Mouse (Mus musculus): ENCODE measurements at regions not wholly inside any gene's neighbourhood (a gene's known extent, or its start where the extent isn't known, plus 50 kb on each side); places are given as distances from the start of the nearest gene placed in this dataset.

DNA sequence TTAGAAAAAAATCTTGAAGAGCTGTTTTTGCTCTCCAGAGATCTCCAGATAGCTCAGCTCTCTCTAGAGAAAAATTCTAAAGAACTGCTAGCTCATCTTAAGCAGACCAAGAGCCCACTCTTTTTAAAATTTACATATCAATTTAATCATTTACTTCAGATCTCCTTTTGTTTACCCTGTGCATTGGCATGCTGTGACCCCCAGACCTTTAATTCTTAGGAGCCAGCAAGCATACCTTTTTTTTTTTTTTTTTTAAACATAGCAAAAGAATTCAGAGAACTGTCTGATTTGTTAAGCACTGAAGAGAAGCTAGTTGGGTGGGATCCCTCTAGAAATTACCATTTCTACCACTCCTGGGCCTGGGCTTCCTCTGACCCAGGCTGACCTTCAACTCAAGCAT, 285.5 kb upstream of the Klf12 start:
- in situ Hi-C loops (cut with MboI; ENCODE audit: low sequenced_read_pairs in 2 of 2, unreplicated experiment in 2 of 2): no loop called here
- Histone ChIP-seq H3K27ac (ENCODE audit: insufficient read depth, low read depth, low read length, poor library complexity, severe bottlenecking) (no peak overlapping the region), H3K36me3 (ENCODE audit: control insufficient read depth, insufficient read depth, low read length, poor library complexity, severe bottlenecking) (no peaks in the 10 kb centered on the region), H3K4me3 (ENCODE audit: insufficient read depth in 1 of 2, low read depth in 1 of 2, low read length in 2 of 2, poor library complexity in 1 of 2, severe bottlenecking in 1 of 2) (no peak overlapping the region), H3K4me1 (ENCODE audit: control insufficient read depth in 2 of 2, insufficient read depth in 2 of 2, low read length in 2 of 2, poor library complexity in 1 of 2) (no peaks in the 10 kb centered on the region), H3K9me3 (ENCODE audit: control insufficient read depth, insufficient read depth, low read depth, low read length) (no peaks in the 10 kb centered on the region), H3K9ac (ENCODE audit: insufficient read depth, low read depth, low read length, poor library complexity, severe bottlenecking) (no peak overlapping the region)
- DNase-seq (ENCODE audit: low read depth, low spot score): no peak
- TF ChIP-seq CHD2 (IDR thresholded peaks at IDR 0.05; ENCODE audit: low read depth, low read length) (no peak), ZNF384 (IDR thresholded peaks at IDR 0.05; ENCODE audit: low read depth, low read length) (peak; percentile 91), MAFK (IDR thresholded peaks at IDR 0.05; ENCODE audit: insufficient read depth, low read depth, low read length) (0 out of 2 replicates have a peak, but pooled peaks have one; percentile 39)

DNA sequence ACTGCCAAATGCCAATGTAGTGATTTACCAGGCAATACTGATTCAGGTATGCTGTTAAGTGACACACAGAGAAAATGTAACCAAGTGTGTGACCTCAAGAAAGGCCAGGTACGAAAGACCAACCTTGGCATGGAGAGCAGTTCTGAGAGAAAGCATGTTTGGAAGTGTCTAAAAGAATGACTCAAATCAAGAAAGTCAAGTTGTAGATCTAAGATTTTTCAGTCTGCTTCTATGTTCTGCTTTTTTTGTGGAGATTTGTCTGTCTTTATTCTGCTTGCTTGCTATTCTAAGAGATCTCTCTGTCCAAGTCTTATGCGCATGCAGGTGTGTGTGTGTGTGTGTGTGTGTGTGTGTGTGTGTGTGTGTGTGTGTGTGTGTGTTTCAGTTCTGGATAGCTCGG, 277.4 kb upstream of the Klf12 start:
- in situ Hi-C loops (cut with MboI; ENCODE audit: low sequenced_read_pairs in 2 of 2, unreplicated experiment in 2 of 2): no loop called here
- TF ChIP-seq ZNF384 (IDR thresholded peaks at IDR 0.05; ENCODE audit: low read depth, low read length) (no peak), ZC3H11A (IDR thresholded peaks at IDR 0.05; ENCODE audit: borderline replicate concordance, low read depth, low read length) (no peak), MAFK (IDR thresholded peaks at IDR 0.05; ENCODE audit: insufficient read depth, low read depth, low read length) (no peak), CHD2 (IDR thresholded peaks at IDR 0.05; ENCODE audit: low read depth, low read length) (no peak), HCFC1 (IDR thresholded peaks at IDR 0.05; ENCODE audit: borderline replicate concordance, insufficient read depth, low read length) (no peak)
- no peaks in the 10 kb centered on the region for H3K9me3 ChIP-seq (ENCODE audit: control insufficient read depth, insufficient read depth, low read depth, low read length)
- H3K36me3 ChIP-seq (ENCODE audit: control insufficient read depth, insufficient read depth, low read length, poor library complexity, severe bottlenecking): no peaks in the 10 kb centered on the region
- no peak overlapping the region for H3K4me3 ChIP-seq (ENCODE audit: insufficient read depth in 1 of 2, low read depth in 1 of 2, low read length in 2 of 2, poor library complexity in 1 of 2, severe bottlenecking in 1 of 2)
- H3K4me1 ChIP-seq (ENCODE audit: control insufficient read depth in 2 of 2, insufficient read depth in 2 of 2, low read length in 2 of 2, poor library complexity in 1 of 2): no peaks in the 10 kb centered on the region
- no peak overlapping the region for H3K27ac ChIP-seq (ENCODE audit: insufficient read depth, low read depth, low read length, poor library complexity, severe bottlenecking)
- DNase-seq (ENCODE audit: low read depth, low spot score): no peak
- H3K9ac ChIP-seq (ENCODE audit: insufficient read depth, low read depth, low read length, poor library complexity, severe bottlenecking): no peak overlapping the region

DNA sequence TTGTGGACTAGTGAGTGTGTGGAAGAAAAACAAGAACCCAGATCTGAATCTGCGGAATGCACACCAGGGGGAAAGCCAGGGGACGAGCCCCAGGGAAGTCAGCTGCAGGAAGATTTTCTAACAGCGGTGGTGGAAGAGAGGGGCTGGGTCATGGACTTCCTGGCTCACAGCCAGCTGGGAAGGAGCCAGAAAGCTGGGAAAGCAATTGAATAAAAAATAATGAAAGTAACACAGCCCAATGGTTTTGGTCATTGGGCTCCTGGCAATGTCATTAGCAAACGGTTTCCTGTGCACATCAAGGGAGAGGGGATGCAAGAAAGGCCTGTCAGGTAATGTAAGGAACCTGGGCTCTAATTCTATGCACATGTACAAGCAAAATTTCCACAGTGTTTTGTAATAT, 273.9 kb upstream of the Klf12 start:
- H3K9me3 ChIP-seq (ENCODE audit: control insufficient read depth, insufficient read depth, low read depth, low read length): no peaks in the 10 kb centered on the region
- DNase-seq (ENCODE audit: low read depth, low spot score): no peak
- in situ Hi-C loops (cut with MboI; ENCODE audit: low sequenced_read_pairs in 2 of 2, unreplicated experiment in 2 of 2): no loop called here

DNA sequence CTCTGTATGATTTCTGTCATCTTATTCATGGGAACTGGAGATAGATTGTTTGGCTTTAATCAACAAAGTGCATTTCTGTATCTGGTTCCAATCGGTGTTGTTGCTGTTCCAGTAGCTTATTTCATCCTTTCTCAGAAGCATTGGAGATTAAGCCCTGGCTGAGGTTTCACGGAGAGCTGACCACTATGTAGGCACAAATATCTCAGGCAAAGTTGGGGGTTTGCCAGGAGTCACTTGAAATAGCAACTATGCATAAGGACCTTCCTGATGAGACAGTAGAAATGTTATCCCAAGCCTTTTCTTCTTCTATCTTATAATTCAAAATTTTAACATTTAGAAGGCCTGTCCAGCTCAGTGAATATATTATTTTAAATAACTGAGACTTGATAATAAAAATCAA, 268.0 kb upstream of the Klf12 start:
- no peak overlapping the region for H3K27ac ChIP-seq (ENCODE audit: insufficient read depth, low read depth, low read length, poor library complexity, severe bottlenecking)
- in situ Hi-C loops (cut with MboI; ENCODE audit: low sequenced_read_pairs in 2 of 2, unreplicated experiment in 2 of 2): no loop called here
- H3K36me3 ChIP-seq (ENCODE audit: control insufficient read depth, insufficient read depth, low read length, poor library complexity, severe bottlenecking): no peaks in the 10 kb centered on the region
- no peaks in the 10 kb centered on the region for H3K9me3 ChIP-seq (ENCODE audit: control insufficient read depth, insufficient read depth, low read depth, low read length)
- TF ChIP-seq CHD2 (IDR thresholded peaks at IDR 0.05; ENCODE audit: low read depth, low read length) (no peak), ZNF384 (IDR thresholded peaks at IDR 0.05; ENCODE audit: low read depth, low read length) (no peak), MAFK (IDR thresholded peaks at IDR 0.05; ENCODE audit: insufficient read depth, low read depth, low read length) (no peak), HCFC1 (IDR thresholded peaks at IDR 0.05; ENCODE audit: borderline replicate concordance, insufficient read depth, low read length) (no peak), ZC3H11A (IDR thresholded peaks at IDR 0.05; ENCODE audit: borderline replicate concordance, low read depth, low read length) (no peak)
- no peaks in the 10 kb centered on the region for H3K4me1 ChIP-seq (ENCODE audit: control insufficient read depth in 2 of 2, insufficient read depth in 2 of 2, low read length in 2 of 2, poor library complexity in 1 of 2)
- H3K9ac ChIP-seq (ENCODE audit: insufficient read depth, low read depth, low read length, poor library complexity, severe bottlenecking): no peak overlapping the region
- DNase-seq (ENCODE audit: low read depth, low spot score): no peak
- no peak overlapping the region for H3K4me3 ChIP-seq (ENCODE audit: insufficient read depth in 1 of 2, low read depth in 1 of 2, low read length in 2 of 2, poor library complexity in 1 of 2, severe bottlenecking in 1 of 2)

More for the DNA sequence above, 273.9 kb upstream of the Klf12 start:
- Histone ChIP-seq H3K4me3 (ENCODE audit: insufficient read depth in 1 of 2, low read depth in 1 of 2, low read length in 2 of 2, poor library complexity in 1 of 2, severe bottlenecking in 1 of 2) (no peak overlapping the region), H3K27ac (ENCODE audit: insufficient read depth, low read depth, low read length, poor library complexity, severe bottlenecking) (no peak overlapping the region), H3K4me1 (ENCODE audit: control insufficient read depth in 2 of 2, insufficient read depth in 2 of 2, low read length in 2 of 2, poor library complexity in 1 of 2) (no peaks in the 10 kb centered on the region), H3K36me3 (ENCODE audit: control insufficient read depth, insufficient read depth, low read length, poor library complexity, severe bottlenecking) (no peaks in the 10 kb centered on the region), H3K9ac (ENCODE audit: insufficient read depth, low read depth, low read length, poor library complexity, severe bottlenecking) (no peak overlapping the region)
- TF ChIP-seq ZC3H11A (IDR thresholded peaks at IDR 0.05; ENCODE audit: borderline replicate concordance, low read depth, low read length): no peak
- TF ChIP-seq MAFK (IDR thresholded peaks at IDR 0.05; ENCODE audit: insufficient read depth, low read depth, low read length): no peak
- TF ChIP-seq CHD2 (IDR thresholded peaks at IDR 0.05; ENCODE audit: low read depth, low read length): no peak
- no peak for TF ChIP-seq ZNF384 (IDR thresholded peaks at IDR 0.05; ENCODE audit: low read depth, low read length)
- TF ChIP-seq HCFC1 (IDR thresholded peaks at IDR 0.05; ENCODE audit: borderline replicate concordance, insufficient read depth, low read length): no peak

DNA sequence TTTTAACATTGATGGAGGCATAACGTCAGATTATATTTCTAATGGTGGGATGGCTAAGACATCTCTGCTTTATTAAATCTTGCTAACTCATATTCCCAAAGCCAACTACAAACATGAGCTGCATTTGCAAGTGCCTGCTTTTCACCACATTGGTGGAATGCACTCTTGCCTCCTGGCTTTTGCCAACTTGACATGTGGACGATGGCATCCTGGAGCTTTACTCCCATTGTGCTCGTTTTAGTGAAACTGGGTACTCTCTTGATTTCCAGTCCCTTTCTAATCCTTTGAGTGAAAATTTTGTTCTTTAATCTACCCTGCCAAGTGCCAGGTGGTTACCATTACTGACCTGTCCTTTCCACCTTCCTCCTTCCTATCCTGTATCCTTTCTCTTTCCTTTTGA, 265.8 kb upstream of the Klf12 start:
- Histone ChIP-seq H3K4me1 (ENCODE audit: control insufficient read depth in 2 of 2, insufficient read depth in 2 of 2, low read length in 2 of 2, poor library complexity in 1 of 2) (no peaks in the 10 kb centered on the region), H3K9me3 (ENCODE audit: control insufficient read depth, insufficient read depth, low read depth, low read length) (no peaks in the 10 kb centered on the region), H3K36me3 (ENCODE audit: control insufficient read depth, insufficient read depth, low read length, poor library complexity, severe bottlenecking) (no peaks in the 10 kb centered on the region), H3K9ac (ENCODE audit: insufficient read depth, low read depth, low read length, poor library complexity, severe bottlenecking) (no peak overlapping the region), H3K4me3 (ENCODE audit: insufficient read depth in 1 of 2, low read depth in 1 of 2, low read length in 2 of 2, poor library complexity in 1 of 2, severe bottlenecking in 1 of 2) (no peak overlapping the region), H3K27ac (ENCODE audit: insufficient read depth, low read depth, low read length, poor library complexity, severe bottlenecking) (no peak overlapping the region)
- TF ChIP-seq MAFK (IDR thresholded peaks at IDR 0.05; ENCODE audit: insufficient read depth, low read depth, low read length): no peak
- TF ChIP-seq HCFC1 (IDR thresholded peaks at IDR 0.05; ENCODE audit: borderline replicate concordance, insufficient read depth, low read length): no peak
- no peak for TF ChIP-seq CHD2 (IDR thresholded peaks at IDR 0.05; ENCODE audit: low read depth, low read length)
- no peak for TF ChIP-seq ZNF384 (IDR thresholded peaks at IDR 0.05; ENCODE audit: low read depth, low read length)
- no peak for TF ChIP-seq ZC3H11A (IDR thresholded peaks at IDR 0.05; ENCODE audit: borderline replicate concordance, low read depth, low read length)
- no peak for DNase-seq (ENCODE audit: low read depth, low spot score)
- in situ Hi-C loops (cut with MboI; ENCODE audit: low sequenced_read_pairs in 2 of 2, unreplicated experiment in 2 of 2): no loop called here

Measured in ES-E14 (cell line).